Mouse (Mus musculus) kidney, adult 9 months (tissue): ENCODE measurements around the gene Ramp2.

Experiments used
- DNase-seq: peaks from one replicate; pipeline ENCODE4 v3.0.0; 2022

Ramp2 gene

GRCm38 (mm10) chr11:101236782-101237181 lies 9.0 kb upstream of the Ramp2 start:
- no peak for DNase-seq

- no peak for DNase-seq
These were observed 7.7 kb upstream of the Ramp2 start for GRCm38 (mm10) chr11:101238071-101238647.

DNA sequence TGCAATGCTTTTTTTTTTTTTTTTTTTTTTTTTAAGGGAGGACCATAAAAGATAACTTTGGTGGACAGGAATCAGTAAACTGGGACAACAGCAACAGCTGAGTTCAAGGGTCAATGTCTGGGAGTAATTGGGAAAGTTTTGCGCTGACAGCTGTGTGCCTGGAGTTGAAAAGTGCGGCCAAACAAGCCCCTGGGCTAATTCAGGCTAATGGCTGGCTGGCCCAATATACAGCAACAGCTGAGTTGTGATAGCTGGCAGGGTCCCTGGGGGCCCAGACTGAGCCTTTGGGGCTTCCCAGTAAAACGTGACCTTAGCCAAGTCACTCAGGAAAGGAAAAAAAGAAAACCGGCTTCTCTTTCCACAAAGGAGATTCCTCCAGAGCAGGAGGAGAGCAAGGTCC lies 757 bp upstream of the Ramp2 start:
- DNase-seq: peak; percentile 59

- no peak for DNase-seq
These were observed 829 bp downstream of the Ramp2 start for GRCm38 (mm10) chr11:101246702-101247012.

DNA sequence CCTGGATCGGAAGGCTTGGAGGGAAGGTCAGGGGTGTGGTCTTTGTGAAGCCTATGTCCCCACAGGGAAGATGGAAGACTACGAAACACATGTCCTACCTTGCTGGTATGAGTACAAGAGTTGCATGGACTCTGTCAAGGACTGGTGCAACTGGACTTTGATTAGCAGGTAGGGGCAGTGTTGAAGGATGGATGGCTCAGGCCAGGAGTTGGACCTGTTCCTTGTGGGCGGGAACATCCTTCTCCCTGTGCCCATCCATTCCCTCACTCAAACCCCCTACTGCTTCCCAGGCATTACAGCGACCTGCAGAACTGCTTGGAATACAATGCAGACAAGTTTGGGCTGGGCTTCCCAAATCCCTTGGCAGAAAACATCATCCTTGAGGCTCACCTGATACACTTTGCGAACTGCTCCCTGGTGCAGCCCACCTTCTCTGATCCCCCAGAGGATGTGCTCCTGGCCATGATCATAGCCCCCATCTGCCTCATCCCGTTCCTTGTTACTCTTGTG lies 1.7 kb downstream of the Ramp2 start:
- DNase-seq: peak; percentile 76

GRCm38 (mm10) chr11:101248258-101248994 lies 2.6 kb downstream of the Ramp2 start:
- DNase-seq: peak; percentile 80

DNA sequence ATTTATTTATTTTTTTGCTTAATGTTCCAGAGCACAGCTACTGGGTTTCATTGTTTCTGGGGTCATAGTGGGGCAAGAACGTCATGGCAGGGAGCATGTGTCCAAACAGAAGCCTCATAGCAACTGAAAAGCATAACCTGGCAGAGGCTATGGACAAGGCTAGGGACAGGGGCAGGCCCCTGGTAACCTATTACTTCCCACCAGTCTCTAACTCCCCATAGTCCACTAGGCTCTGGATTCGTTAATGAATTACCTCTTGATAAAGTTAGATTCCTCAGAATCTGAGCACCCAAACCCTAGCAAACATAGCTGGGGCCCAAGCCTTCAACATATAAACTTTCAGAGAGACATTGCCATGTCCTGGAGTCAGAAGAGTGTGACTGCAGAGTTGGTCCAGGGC lies 5.2 kb downstream of the Ramp2 start:
- DNase-seq: peak; percentile 70

- no peak for DNase-seq
These were observed 7.1 kb downstream of the Ramp2 start for GRCm38 (mm10) chr11:101252941-101253340.

DNA sequence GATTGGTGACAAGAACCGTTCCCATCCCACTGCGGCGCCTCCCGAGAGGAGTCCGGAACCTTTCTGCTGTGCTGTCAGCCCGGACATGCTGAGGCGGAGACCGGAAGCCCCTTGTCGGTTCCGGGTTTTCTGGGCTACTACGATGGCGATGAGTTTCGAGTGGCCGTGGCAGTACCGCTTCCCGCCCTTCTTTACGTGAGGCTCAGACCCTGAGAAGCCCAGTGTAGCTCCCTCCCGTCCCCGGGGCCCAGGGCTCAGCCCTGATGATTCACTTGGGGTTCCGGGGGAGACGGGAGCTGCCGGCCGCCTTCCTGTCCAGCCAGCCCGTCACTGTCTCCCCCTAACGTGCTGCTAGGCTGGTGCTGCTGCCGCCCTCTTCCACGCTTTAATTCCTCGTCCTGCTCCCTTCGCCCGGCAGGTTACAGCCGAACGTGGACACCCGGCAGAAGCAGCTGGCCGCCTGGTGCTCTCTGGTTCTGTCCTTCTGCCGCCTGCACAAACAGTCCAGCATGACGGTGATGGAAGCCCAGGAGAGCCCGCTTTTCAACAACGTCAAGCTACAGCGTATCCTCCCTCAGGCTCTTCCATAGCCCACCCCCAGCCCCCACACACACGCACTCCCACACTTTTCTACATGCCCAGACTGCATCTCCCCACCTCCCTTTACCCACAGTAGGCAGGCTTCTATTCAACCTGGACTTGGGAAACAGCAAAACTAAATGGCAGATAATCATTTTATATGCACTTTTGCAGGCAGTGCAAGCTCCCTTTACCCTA lies 8.0 kb downstream of the Ramp2 start, which contains the start of gene Vps25:
TSS of gene Vps25 (plus strand) at position 95 of the 777 bp plus-strand sequence.
- DNase-seq: peak; percentile 87

- no peak for DNase-seq
These were observed 10.3 kb downstream of the Ramp2 start for GRCm38 (mm10) chr11:101255826-101256775.

DNA sequence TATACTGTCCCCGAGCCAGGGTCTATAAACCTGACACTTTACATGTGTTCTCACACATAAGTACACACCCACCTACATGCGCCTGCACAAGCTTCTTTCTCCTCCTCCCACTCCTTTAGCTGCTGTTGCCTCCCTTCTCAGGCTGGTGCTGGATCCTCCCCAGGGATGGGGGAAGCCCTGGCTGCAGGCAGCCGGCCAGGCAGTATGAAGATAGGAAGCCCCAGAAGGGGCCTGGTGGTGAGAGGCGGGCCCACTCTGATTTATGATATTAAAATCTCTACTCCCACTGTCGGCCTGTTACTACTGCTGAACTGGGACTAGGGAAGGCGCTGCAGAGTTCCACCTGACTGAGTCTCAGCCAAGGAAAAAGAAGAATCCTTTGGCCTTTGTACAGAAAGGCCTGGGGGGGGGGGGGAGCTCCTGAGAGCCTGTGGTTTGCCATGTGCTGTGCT lies 13.5 kb downstream of the Ramp2 start:
- peak; percentile 76 for DNase-seq

DNA sequence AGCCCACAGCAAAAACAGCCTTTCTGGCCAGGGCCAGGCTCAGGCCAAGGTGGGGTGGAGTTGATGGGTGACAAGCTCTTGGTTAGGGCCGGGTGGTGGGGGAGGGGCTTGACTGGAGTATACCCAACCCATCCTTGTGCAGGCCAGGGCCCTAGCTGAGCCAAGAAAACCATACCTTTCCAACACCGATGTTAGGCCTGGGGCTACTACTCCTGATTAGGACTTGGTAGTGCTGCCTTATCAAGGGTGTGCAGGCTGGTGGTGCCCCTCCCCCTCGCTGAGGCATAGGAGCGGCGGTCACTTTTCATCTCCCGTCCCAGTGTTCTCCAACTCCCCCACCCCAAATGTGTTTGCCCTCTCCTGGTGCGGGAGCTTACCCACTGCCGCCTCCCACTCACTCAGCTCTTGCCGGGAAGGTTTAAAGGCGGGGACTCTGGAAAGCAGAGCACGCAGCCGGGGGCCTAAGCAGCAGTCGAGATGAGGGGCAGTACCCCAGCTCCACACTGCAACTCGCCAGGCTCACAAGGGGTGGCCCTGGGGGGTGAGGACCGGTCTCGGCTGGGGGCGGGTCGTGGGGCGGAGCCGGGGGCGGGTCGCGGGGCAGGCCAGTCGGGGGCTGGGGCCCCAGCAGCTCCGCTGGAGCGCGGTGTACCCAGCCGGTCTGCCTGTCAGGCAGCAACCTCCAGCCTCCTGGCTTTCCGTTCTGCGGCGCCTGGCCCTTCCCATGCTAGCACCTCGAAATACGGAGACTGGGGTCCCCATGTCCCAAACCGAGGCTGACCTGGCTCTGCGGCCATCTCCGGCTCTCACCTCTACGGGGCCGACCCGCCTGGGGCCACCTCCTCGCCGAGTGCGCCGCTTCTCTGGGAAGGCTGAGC lies 14.4 kb downstream of the Ramp2 start, which contains the start of gene Wnk4:
TSS of gene Wnk4 (plus strand) at position 620 of the 878 bp plus-strand sequence.
- peak; percentile 92 for DNase-seq

DNA sequence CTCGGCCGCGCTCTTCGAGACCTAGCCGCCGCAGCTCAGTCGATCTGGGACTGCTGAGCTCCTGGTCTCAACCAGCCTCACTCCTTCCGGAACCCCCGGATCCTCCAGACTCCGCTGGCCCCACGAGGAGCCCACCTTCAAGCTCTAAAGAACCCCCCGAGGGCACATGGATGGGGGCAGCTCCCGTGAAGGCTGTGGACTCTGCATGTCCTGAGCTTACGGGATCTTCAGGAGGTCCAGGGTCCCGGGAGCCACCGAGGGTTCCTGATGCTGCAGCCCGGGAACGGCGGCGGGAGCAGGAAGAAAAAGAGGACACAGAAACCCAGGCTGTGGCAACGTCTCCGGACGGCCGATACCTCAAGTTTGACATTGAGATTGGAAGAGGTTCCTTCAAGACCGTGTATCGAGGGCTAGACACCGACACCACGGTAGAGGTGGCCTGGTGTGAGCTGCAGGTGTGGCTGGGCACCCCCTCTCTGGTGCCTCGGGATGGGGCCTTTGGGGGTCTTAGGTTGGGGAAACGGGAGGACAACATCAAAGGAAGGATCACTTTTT lies 15.1 kb downstream of the Ramp2 start:
- DNase-seq: peak; percentile 49

DNA sequence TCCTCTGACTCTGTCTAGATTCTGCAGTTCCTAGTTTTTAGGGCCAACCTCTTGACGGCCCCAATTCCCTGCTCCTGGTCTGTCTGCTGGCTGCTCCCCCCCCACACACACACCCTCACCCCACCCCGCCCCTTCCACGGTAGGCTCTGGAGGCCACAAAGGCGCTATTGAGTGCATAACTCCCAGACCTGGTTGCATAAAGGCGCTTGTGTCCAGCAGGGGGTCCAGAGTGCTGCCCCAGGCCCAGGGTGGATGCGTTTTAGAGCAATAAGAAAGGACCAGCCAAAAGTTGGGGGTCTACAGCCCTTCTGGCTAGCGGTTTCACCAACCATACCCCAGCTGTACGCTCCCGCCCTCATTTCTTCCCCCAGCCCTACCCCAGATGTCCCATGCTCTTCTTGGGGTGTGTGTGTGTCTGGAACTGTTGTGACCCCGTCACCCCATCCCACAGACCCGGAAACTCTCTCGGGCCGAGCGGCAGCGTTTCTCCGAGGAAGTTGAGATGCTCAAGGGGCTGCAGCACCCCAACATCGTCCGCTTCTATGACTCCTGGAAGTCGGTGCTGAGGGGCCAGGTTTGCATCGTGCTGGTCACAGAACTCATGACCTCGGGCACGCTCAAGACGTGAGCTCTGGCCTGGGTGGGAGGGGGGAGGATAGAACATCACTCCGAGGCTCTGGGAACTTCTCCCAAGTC lies 16.6 kb downstream of the Ramp2 start:
- DNase-seq: peak; percentile 34

DNA sequence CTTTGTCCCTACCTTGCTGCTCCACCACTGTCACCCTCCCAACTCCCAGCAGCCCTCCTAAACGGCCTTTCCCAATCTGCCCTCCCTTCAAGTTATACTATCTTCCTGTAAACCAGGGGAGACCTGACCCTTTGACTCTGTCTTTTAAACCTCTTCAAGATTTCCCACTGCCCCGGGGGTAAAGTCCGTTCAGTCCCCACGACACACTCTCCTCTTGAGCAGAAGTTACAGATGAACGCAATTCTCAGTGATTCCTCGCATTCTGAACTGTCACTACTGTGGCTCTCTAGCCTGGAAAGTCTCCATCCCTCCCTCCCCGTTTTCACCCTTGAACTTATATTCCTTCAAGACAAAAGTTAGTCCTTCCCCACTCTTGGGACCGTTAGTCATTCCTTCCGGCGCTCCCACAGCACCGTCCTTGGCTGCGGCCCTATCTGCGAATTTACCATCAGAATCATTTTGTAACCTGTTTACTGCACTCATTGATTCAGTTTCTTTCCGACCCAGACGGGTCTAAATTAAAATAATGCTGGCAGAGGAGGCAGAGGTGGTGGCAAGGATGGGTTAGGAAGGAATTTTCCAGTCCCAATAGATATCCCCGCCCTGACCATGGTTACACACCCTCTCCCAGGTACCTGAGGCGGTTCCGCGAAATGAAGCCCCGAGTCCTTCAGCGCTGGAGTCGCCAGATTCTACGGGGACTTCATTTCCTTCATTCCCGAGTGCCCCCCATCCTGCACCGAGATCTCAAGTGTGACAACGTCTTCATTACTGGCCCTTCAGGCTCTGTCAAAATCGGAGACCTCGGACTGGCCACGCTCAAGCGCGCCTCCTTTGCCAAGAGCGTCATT lies 17.5 kb downstream of the Ramp2 start:
- peak; percentile 55 for DNase-seq

GRCm38 (mm10) chr11:101263989-101264280 lies 18.1 kb downstream of the Ramp2 start:
- DNase-seq: no peak

DNA sequence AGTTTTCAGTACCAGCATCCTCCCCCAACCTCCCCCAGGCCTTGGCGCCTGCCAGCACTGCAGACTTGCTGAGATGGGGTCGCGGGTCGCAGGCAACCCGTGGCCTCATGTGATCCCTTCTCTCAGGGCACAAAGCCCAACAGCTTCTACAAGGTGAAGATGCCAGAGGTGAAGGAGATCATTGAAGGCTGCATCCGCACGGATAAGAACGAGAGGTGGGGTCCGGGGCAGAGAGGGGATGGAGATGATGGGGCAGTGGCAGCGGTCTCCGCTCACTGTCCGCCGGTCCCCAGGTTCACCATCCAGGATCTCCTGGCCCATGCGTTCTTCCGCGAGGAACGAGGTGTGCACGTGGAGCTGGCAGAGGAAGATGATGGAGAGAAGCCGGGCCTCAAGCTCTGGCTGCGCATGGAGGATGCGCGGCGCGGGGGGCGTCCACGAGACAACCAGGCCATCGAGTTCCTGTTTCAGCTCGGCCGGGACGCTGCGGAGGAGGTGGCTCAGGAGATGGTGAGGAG lies 19.2 kb downstream of the Ramp2 start:
- no peak for DNase-seq

GRCm38 (mm10) chr11:101265906-101266305 lies 20.1 kb downstream of the Ramp2 start:
- DNase-seq: no peak

DNA sequence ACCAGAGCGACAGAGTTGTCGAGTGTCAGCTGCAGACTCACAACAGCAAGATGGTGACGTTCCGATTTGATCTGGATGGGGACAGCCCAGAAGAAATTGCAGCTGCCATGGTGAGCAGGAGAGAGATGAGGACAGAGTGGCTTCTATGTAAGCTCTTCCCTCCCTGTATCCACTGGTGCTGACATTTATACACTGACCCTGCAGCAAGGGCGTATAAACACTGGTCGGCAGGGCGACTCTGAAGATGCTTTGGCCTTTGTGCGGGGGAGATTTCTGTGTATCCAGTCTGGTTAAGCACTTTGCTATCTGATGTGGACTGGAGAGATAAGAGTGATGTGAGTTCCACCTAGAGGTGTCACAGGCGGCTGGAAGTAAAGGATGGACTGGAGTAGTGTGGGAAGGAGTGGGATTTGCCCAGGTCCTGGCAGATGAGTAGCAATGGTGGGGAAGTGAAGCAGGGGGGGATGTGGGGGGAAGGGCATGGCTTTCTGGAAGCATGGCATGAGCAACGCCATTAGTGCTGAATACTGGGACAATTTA lies 23.8 kb downstream of the Ramp2 start:
- DNase-seq: no peak
